Mouse (Mus musculus): ENCODE results near the gene Nasp. TPM values are rescaled to one million over a fixed set of nuclear protein-coding genes. Genes with fewer than 3 reads are reported as not detected.
A peak's percentile ranks its signal among the peaks of the same experiment; 100 is the strongest.

The Nasp gene
- polyA plus RNA-seq, 1 experiment from 2014 or later: 49.4 TPM

GRCm38 (mm10) chr4:116642071-116642470, 14.3 kb upstream of the Nasp start:
- in situ Hi-C loops (cut with MboI; ENCODE audit: low pct_unique_long_range_greater_than_20kb): loop anchor here (10.0 kb wide), 1 partner anchor 53 kb away; no protein-coding TSS in a partner anchor
- no peak for ATAC-seq
- DNase-seq (ENCODE audit: low read depth, low spot score): no peak
- POLR2A ChIA-PET: no interaction called here
- CTCF ChIA-PET: no interaction called here
- peak; percentile 53 for TF ChIP-seq CTCF (IDR thresholded peaks at IDR 0.05)
- no peaks in the 10 kb centered on the region for H3K27me3 ChIP-seq

DNA sequence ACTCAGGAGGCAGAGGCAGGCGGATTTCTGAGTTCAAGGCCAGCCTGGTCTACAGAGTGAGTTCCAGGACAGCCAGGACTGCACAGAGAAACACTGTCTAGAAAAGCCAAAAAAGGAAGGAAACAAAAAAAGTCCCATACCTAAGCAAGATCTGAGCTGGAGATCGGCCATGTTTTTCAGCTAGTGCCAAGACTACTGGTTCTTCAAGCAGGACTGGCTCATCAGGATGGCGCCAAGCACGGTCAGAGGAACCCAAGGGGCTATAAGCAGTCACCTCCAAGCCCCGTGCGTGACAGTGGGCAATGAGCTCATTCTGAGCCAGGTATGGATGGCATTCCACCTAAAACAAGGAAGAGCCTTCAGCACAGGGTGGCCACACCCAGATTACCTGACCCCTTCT, 11.1 kb upstream of the Nasp start:
- in situ Hi-C loops (cut with MboI; ENCODE audit: low pct_unique_long_range_greater_than_20kb): no loop called here
- DNase-seq (ENCODE audit: low read depth, low spot score) (no peak), ATAC-seq (no peak)
- CTCF ChIA-PET: no interaction called here
- H3K27me3 ChIP-seq: no peaks in the 10 kb centered on the region
- POLR2A ChIA-PET: no interaction called here
- TF ChIP-seq CTCF (IDR thresholded peaks at IDR 0.05): no peak

- POLR2A ChIA-PET: no interaction called here
These were observed 7.5 kb upstream of the Nasp start for GRCm38 (mm10) chr4:116635197-116635596.

DNA sequence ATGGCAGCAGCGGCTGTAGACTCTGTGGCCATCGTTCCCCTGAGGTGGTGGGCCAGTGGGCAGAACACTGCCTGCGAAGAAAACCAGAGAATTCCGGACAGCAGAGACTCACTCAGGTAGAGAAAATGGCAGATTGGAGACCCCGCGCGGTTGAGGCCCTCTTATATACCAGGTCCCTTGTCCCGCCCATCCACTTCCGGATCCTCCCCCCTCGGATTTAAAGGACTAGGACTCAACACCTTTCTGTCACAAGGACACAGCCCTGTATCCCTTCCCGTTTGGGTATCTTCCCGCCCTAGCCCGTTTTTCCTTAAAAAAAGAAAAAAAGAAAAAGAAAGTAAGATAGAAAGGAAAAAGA, 403 bp downstream of the Nasp start:
- ChIA-PET CTCF (no interaction called here), POLR2A (interaction anchor here (0.6 to 1.2 kb wide), 2 partner anchors 16 to 124 kb away, joined by 3 read pairs; no protein-coding TSS in a partner anchor)
- ATAC-seq (peak; percentile 70), DNase-seq (ENCODE audit: low read depth, low spot score) (peak; percentile 68)
- in situ Hi-C loops (cut with MboI; ENCODE audit: low pct_unique_long_range_greater_than_20kb): loop anchor here (5.0 kb wide), 1 partner anchor 160 kb away; no protein-coding TSS in a partner anchor
- TF ChIP-seq CTCF (IDR thresholded peaks at IDR 0.05): no peak
- H3K27me3 ChIP-seq: no peaks in the 10 kb centered on the region

More at GRCm38 (mm10) chr4:116635197-116635596, 7.5 kb upstream of the Nasp start:
- CTCF ChIA-PET: interaction anchor here (1.2 kb wide), 1 partner anchor 10 kb away, joined by 3 read pairs; no protein-coding TSS in a partner anchor
- no peak for ATAC-seq
- no peaks in the 10 kb centered on the region for H3K27me3 ChIP-seq
- no peak for DNase-seq (ENCODE audit: low read depth, low spot score)
- in situ Hi-C loops (cut with MboI; ENCODE audit: low pct_unique_long_range_greater_than_20kb): no loop called here
- no peak for TF ChIP-seq CTCF (IDR thresholded peaks at IDR 0.05)

DNA sequence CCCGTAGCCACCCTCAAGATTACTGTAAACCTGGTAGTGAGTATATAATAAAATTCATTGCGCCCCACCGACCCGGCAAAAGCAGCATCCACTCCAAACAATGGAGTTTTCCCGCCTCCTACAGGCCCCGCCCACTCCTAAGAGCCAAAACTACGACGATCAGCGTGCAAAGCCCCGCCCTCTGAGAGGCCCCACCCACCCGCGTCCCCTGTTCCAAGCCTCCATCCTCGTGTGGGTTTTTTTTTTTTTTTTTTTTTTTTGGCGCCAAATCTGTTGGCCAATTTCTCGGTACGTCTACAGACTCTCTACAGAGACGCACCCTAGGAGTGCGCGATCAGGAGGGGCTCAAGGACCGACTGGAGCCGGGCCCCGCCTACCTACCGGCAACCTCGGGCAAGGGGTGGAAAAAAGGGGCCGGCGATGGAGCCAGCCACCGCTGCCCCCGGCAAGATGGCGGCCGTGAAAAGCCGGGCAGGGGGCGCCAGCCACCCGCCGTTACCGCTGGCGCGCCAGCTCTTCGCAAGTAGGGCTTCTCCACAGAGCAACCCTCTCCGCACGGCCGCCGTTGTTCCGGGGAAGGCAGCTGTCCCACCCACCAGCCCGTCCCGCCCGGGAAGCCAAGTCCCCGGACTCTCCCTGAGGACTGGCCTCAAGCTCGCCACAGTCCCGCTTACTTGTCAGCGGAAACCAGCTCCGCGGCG, 933 bp downstream of the Nasp start:
- peak; percentile 32 for TF ChIP-seq CTCF (IDR thresholded peaks at IDR 0.05)
- CTCF ChIA-PET: no interaction called here
- ATAC-seq (peak; percentile 20), DNase-seq (ENCODE audit: low read depth, low spot score) (peak; percentile 41)
- in situ Hi-C loops (cut with MboI; ENCODE audit: low pct_unique_long_range_greater_than_20kb): loop anchor here (5.0 kb wide), 1 partner anchor 160 kb away; no protein-coding TSS in a partner anchor
- POLR2A ChIA-PET: interaction anchor here (0.6 to 1.2 kb wide), 3 partner anchors 16 to 124 kb away, joined by 3 read pairs; no protein-coding TSS in a partner anchor
- H3K27me3 ChIP-seq: no peaks in the 10 kb centered on the region

DNA sequence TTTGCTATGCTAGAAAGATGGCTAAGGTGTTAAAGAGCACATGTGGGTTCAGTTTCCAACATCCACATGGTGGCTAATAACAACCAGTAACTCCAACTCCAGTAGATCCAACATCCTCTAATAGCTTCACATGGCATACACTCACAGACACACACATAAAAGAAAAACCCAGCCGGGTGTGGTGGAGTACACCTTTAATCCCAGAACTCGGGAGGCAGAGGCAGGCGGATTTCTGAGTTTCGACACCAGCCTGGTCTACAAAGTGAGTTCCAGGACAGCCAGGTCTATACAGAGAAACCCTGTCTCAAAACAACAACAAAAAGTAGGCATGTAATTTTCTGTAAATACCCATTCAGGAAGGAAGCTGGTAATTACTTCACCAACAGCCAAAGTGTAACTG, 2.9 kb downstream of the Nasp start:
- in situ Hi-C loops (cut with MboI; ENCODE audit: low pct_unique_long_range_greater_than_20kb): loop anchor here (5.0 kb wide), 1 partner anchor 162 kb away; no protein-coding TSS in a partner anchor
- no peaks in the 10 kb centered on the region for H3K27me3 ChIP-seq
- POLR2A ChIA-PET: no interaction called here
- CTCF ChIA-PET: interaction anchor here (1.2 kb wide), 1 partner anchor 17 kb away, joined by 3 read pairs; no protein-coding TSS in a partner anchor
- DNase-seq (ENCODE audit: low read depth, low spot score) (no peak), ATAC-seq (no peak)
- TF ChIP-seq CTCF (IDR thresholded peaks at IDR 0.05): no peak

DNA sequence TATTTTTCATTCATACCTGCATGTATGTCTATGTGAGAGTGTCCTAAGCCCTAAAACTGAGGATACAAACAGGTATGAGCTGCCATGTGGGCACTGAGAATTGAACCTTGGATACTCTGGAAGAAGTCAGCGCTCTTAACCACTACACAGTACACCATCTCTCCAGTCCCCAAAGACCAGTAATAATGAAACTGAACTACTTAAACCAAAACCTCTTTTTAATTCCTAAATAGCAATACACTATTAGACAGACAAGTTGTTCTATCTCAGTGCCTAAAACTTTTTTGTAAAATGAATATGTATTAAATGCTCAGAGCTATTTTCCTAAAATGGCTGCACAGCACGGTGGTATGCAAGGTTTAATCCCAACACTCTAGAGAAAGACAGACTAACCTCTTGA, 12.5 kb downstream of the Nasp start:
- ATAC-seq (no peak), DNase-seq (ENCODE audit: low read depth, low spot score) (no peak)
- TF ChIP-seq CTCF (IDR thresholded peaks at IDR 0.05): no peak
- in situ Hi-C loops (cut with MboI; ENCODE audit: low pct_unique_long_range_greater_than_20kb): no loop called here
- no peaks in the 10 kb centered on the region for H3K27me3 ChIP-seq
- ChIA-PET CTCF (no interaction called here), POLR2A (no interaction called here)

DNA sequence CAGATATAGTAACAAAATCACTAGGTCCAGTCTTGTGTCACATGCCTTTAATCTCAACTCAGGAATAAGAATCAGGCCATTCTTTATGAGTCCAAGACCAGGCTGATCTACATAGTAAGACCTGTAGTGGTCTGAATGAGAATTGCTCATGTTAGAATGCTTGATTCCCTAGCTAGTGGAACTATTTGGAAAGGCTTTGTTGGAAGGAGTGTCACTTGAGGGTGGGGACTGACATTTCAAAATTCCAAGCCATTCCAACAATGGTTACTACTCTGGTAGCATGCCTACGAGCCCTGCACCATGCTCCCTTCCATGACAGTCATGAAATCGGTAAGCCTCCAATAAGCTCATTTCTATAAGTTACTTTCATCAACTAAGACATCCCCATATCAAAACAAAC, 15.1 kb downstream of the Nasp start:
- H3K27me3 ChIP-seq: no peaks in the 10 kb centered on the region
- in situ Hi-C loops (cut with MboI; ENCODE audit: low pct_unique_long_range_greater_than_20kb): no loop called here
- ChIA-PET POLR2A (interaction anchor here (0.6 kb wide), 1 partner anchor 32 kb away, joined by 4 read pairs; no protein-coding TSS in a partner anchor), CTCF (interaction anchor here (1.9 kb wide), 1 partner anchor 9 kb away, joined by 4 read pairs; no protein-coding TSS in a partner anchor)
- DNase-seq (ENCODE audit: low read depth, low spot score) (no peak), ATAC-seq (no peak)
- TF ChIP-seq CTCF (IDR thresholded peaks at IDR 0.05): no peak

GRCm38 (mm10) chr4:116596978-116597881, 30.5 kb downstream of the Nasp start:
- ATAC-seq: peak; percentile 89
- in situ Hi-C loops (cut with MboI; ENCODE audit: low pct_unique_long_range_greater_than_20kb): no loop called here
- TF ChIP-seq CTCF (IDR thresholded peaks at IDR 0.05): no peak
- H3K27me3 ChIP-seq: no peaks in the 10 kb centered on the region
- DNase-seq (ENCODE audit: low read depth, low spot score): peak; percentile 64
- POLR2A ChIA-PET: interaction anchor here (0.6 kb wide), 1 partner anchor 47 kb away, joined by 4 read pairs; no protein-coding TSS in a partner anchor
- CTCF ChIA-PET: no interaction called here

DNA sequence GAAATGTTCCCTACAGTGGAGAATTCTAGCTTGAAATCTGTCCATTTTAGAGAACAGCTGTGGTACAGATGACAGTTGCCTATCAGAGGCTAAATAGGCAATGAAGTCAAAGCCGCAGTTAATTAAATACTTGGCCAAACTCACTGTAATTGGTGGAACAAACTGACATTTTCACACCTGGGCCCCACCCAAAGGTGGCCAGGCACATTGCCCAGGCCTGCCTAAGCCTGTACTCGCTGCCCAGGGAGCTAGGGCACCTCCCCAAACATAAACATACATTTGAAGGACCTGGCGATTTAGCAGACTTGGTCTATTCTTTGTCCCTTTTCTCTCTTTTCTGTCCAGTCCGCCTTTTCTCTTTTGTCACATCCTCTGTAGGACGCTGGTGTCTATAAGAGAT, 31.4 kb downstream of the Nasp start, which contains the start of gene Ccdc17:
Gene Ccdc17, plus strand, starts transcription at position 276 of the 400 bp plus-strand sequence.
- no peaks in the 10 kb centered on the region for H3K27me3 ChIP-seq
- no peak for DNase-seq (ENCODE audit: low read depth, low spot score)
- ChIA-PET POLR2A (no interaction called here), CTCF (interaction anchor here (1.8 kb wide), 1 partner anchor 253 kb away, joined by 6 read pairs; no protein-coding TSS in a partner anchor)
- in situ Hi-C loops (cut with MboI; ENCODE audit: low pct_unique_long_range_greater_than_20kb): no loop called here
- TF ChIP-seq CTCF (IDR thresholded peaks at IDR 0.05): no peak
- ATAC-seq: no peak
